Mouse (Mus musculus) liver, embryonic 14.5 days (tissue): Measurements from ENCODE around the gene Hmgn3. TPM values are rescaled to one million over a fixed set of nuclear protein-coding genes. Genes with fewer than 3 reads are reported as not detected.

ENCODE experiments used
- ATAC-seq: fragments of 200-750 bp; cut with Nextera tagmentation; 2 replicates; pipeline ENCODE4 v1.8.0; 2017; ENCODE audit warnings: moderate number of reproducible peaks, mild to moderate bottlenecking, moderate library complexity; ENCODE audit not compliant: insufficient read depth
- DNase-seq, 3 experiments: peaks; one replicate each; pipeline ENCODE4 v3.0.0-alpha.2; 2012 to 2013; ENCODE audit warnings: low read depth in 3 of 3, low spot score in 3 of 3
- H3K27ac ChIP-seq: fragments of 300-500 bp; sonication (generic); 2 replicates; pipeline ENCODE4 v1.5.1; 2014; ENCODE audit warnings: moderate library complexity, mild to moderate bottlenecking, control low read depth, inconsistent platforms
- H3K27me3 ChIP-seq: fragments of 300-500 bp; sonication (generic); 2 replicates; pipeline ENCODE4 v1.6.1; 2014; ENCODE audit warnings: mild to moderate bottlenecking, low read length, moderate library complexity; ENCODE audit not compliant: control insufficient read depth, insufficient read depth
- H3K36me3 ChIP-seq: fragments of 300-500 bp; sonication (generic); replicated peaks from 2 replicates; pipeline ENCODE4 v1.6.1; 2014; ENCODE audit warnings: low read depth; ENCODE audit not compliant: control insufficient read depth, insufficient read depth
- H3K4me1 ChIP-seq, 2 experiments: fragments of 200-500 bp in 1 of 2; fragments of 300-500 bp in 1 of 2; sonication (generic) in 1 of 2; replicated peaks; 2 replicates each; pipeline ENCODE4 v1.6.1; 2012 to 2014; ENCODE audit warnings: antibody characterized with exemption in 1 of 2, inconsistent platforms in 1 of 2, low read length in 1 of 2; ENCODE audit not compliant: control insufficient read depth in 2 of 2, insufficient read depth in 2 of 2
- H3K4me2 ChIP-seq: fragments of 300-500 bp; sonication (generic); 2 replicates; pipeline ENCODE4 v1.6.1; 2014; ENCODE audit warnings: low read depth, mild to moderate bottlenecking, control low read depth, moderate library complexity
- H3K4me3 ChIP-seq, 2 experiments: fragments of 200-500 bp in 1 of 2; fragments of 300-500 bp in 1 of 2; sonication (generic) in 1 of 2; 2 replicates each; pipeline ENCODE4 v1.5.1; 2012 to 2014; ENCODE audit warnings: low read depth in 2 of 2, low read length in 2 of 2, mild to moderate bottlenecking in 2 of 2, control low read depth in 1 of 2, inconsistent platforms in 1 of 2, moderate library complexity in 1 of 2; ENCODE audit not compliant: insufficient read depth in 1 of 2
- H3K9ac ChIP-seq: fragments of 300-500 bp; sonication (generic); replicated peaks from 2 replicates; pipeline ENCODE4 v1.6.1; 2014; ENCODE audit warnings: mild to moderate bottlenecking, control low read depth, moderate library complexity
- H3K9me3 ChIP-seq: fragments of 300-500 bp; sonication (generic); 2 replicates; pipeline ENCODE4 v1.6.1; 2016; ENCODE audit warnings: low read length, mixed read lengths; ENCODE audit not compliant: control insufficient read depth
- CTCF ChIP-seq: IDR thresholded peaks from 2 replicates; pipeline ENCODE4 v1.5.1; 2016; ENCODE audit warnings: antibody characterized with exemption, low read depth, control low read depth
- EP300 ChIP-seq: IDR thresholded peaks from 2 replicates; pipeline ENCODE4 v1.6.1; 2016; ENCODE audit warnings: antibody characterized with exemption, low read depth
- WGBS: fragments of 180-500 bp; shearing (Covaris S2); extraction: QIAGEN DNeasy Blood & Tissue Kit; methylation state at CpG from one replicate; pipeline ENCODE4 v1.1.7; 2014; ENCODE audit not compliant: insufficient replicate concordance; 5-methylcytosine and 5-hydroxymethylcytosine counted together
- polyA plus RNA-seq, 2 experiments: library from polyadenylated mRNA; depleted of rRNA in 1 of 2; stranded (reverse) in 1 of 2; unstranded in 1 of 2; fragments of >200 nt; fragmentation: Nextera tagmentation in 1 of 2; extraction: Ambion mirVana in 1 of 2; gene quantifications; 2 replicates each; pipeline versions ENCODE4 v1.2.1 to v1.2.3; 2012 to 2014

Hmgn3 gene
- polyA plus RNA-seq, 2 experiments, result 2.2 to 3.1 TPM

DNA sequence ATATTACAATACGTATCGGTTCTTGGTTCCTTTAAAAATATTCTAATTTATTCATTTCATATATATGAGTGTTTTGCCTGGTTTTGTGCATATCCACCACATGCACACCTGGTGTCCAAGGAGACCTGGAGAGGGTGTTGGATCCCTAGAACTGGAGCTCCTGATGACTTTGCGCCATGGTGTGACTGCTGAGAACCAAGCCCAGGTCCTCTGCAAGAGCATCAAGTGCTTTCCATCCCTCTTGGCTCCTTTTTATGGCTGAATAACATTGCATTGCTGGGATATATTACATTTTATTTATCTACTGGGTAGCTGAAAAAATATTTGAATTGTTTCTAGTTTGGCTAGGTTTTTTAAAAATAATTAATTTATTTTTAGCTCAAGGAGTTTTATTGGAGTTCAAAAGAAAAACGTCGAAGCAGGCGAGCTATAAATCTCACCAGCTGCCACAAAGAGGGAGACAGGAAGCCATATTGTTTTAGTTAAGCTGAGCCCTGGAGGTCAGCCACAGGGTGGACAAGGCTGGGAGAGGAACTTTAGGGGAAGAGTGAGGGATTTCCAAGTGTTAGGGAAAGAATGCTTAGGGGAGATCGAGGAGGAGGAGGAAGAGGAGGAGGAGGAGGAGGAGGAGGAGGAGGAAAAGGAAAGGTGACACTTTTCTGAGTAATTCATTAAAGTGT, 62.6 kb downstream of the Hmgn3 start:
- H3K4me3 ChIP-seq, result no peak overlapping the region
- DNase-seq, result no peak
- H3K4me2 ChIP-seq, result no peak overlapping the region
- H3K36me3 ChIP-seq, result no peaks in the 10 kb centered on the region
- TF ChIP-seq EP300 (no peak), CTCF (no peak)
- H3K9ac ChIP-seq, result no peak overlapping the region
- WGBS, result 42% methylated on average over 7 of the region's 7 CpGs
- H3K9me3 ChIP-seq, result no peaks in the 10 kb centered on the region
- H3K27ac ChIP-seq, result no peak overlapping the region
- H3K27me3 ChIP-seq, result no peaks in the 10 kb centered on the region
- ATAC-seq, result no peak
- H3K4me1 ChIP-seq, result no peaks in the 10 kb centered on the region

GRCm38 (mm10) chr9:83083091-83083490, 63.4 kb downstream of the Hmgn3 start:
- Histone ChIP-seq H3K27me3 (no peaks in the 10 kb centered on the region), H3K27ac (no peak overlapping the region), H3K4me3 (no peak overlapping the region), H3K9me3 (no peaks in the 10 kb centered on the region), H3K36me3 (no peaks in the 10 kb centered on the region), H3K4me1 (no peaks in the 10 kb centered on the region), H3K4me2 (no peak overlapping the region), H3K9ac (no peak overlapping the region)
- ATAC-seq (no peak), DNase-seq (no peak)
- no peak for TF ChIP-seq CTCF
- TF ChIP-seq EP300, result no peak
- WGBS, result 60% methylated on average over 5 of the region's 5 CpGs

- no peak overlapping the region for H3K9ac ChIP-seq
- DNase-seq (no peak), ATAC-seq (no peak)
- no peak for TF ChIP-seq CTCF
- no peak for TF ChIP-seq EP300
- H3K27me3 ChIP-seq, result no peaks in the 10 kb centered on the region
- H3K4me2 ChIP-seq, result no peak overlapping the region
- no peaks in the 10 kb centered on the region for H3K36me3 ChIP-seq
- 67% methylated on average over 6 of the region's 6 CpGs for WGBS
- no peak overlapping the region for H3K27ac ChIP-seq
- H3K9me3 ChIP-seq, result no peaks in the 10 kb centered on the region
- H3K4me3 ChIP-seq, result no peak overlapping the region
- H3K4me1 ChIP-seq, result no peaks in the 10 kb centered on the region
These were observed 64.2 kb downstream of the Hmgn3 start for GRCm38 (mm10) chr9:83082296-83082695.

DNA sequence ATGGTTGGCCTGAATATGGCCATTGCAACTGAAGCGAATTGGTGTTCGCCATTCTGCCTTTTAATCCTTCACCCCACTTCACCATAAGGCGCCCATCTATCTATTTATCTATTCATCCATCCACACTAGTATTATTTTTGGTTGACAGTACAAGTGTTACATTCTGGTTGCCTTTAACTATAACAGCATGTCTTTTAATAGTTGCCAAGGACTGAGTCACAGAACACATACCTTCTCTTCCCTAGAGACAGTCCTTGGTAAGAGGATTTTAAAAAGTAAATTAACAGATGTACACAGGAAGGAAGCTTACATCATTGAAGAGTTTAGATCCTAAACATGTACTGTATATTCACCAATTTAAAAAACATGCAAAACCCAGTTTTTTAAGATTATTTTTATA, 66.8 kb downstream of the Hmgn3 start:
- TF ChIP-seq CTCF (no peak), EP300 (no peak)
- H3K36me3 ChIP-seq, result no peaks in the 10 kb centered on the region
- 61% methylated on average over 3 of the region's 3 CpGs for WGBS
- no peak overlapping the region for H3K27ac ChIP-seq
- no peaks in the 10 kb centered on the region for H3K4me1 ChIP-seq
- no peak overlapping the region for H3K4me3 ChIP-seq
- DNase-seq (no peak), ATAC-seq (no peak)
- H3K4me2 ChIP-seq, result no peak overlapping the region
- H3K9me3 ChIP-seq, result no peaks in the 10 kb centered on the region
- H3K27me3 ChIP-seq, result no peaks in the 10 kb centered on the region
- no peak overlapping the region for H3K9ac ChIP-seq

GRCm38 (mm10) chr9:83068246-83068645, 78.2 kb downstream of the Hmgn3 start:
- no peak overlapping the region for H3K27ac ChIP-seq
- no peak overlapping the region for H3K4me2 ChIP-seq
- WGBS, result 61% methylated on average over 5 of the region's 5 CpGs
- H3K9ac ChIP-seq, result no peak overlapping the region
- ATAC-seq, result no peak
- no peaks in the 10 kb centered on the region for H3K27me3 ChIP-seq
- H3K9me3 ChIP-seq, result no peaks in the 10 kb centered on the region
- no peak for DNase-seq
- H3K4me3 ChIP-seq, result no peak overlapping the region
- no peaks in the 10 kb centered on the region for H3K4me1 ChIP-seq
- no peak for TF ChIP-seq EP300
- TF ChIP-seq CTCF, result no peak
- no peaks in the 10 kb centered on the region for H3K36me3 ChIP-seq
